Mouse (Mus musculus) forebrain, postnatal 0 days (tissue): ENCODE measurements around the gene Ccdc97. TPM values are rescaled to one million over a fixed set of nuclear protein-coding genes. Genes with fewer than 3 reads are reported as not detected.

Experiments used
- ATAC-seq: fragments of 200-750 bp; cut with Nextera tagmentation; 2 replicates; pipeline ENCODE4 v1.8.0; 2017; ENCODE audit warnings: mild to moderate bottlenecking, moderate library complexity
- DNase-seq: peaks from one replicate; pipeline ENCODE4 v3.0.0-alpha.2; 2015
- H3K27ac ChIP-seq: fragments of 300-500 bp; sonication (generic); 2 replicates; pipeline ENCODE4 v1.5.1; 2014; ENCODE audit warnings: low read depth, mild to moderate bottlenecking, antibody characterized with exemption, low read length, moderate library complexity, mixed read lengths
- H3K27me3 ChIP-seq: fragments of 300-500 bp; sonication (generic); 2 replicates; pipeline ENCODE4 v1.6.1; 2014; ENCODE audit warnings: mild to moderate bottlenecking, low read length, mixed read lengths; ENCODE audit not compliant: insufficient read depth
- H3K36me3 ChIP-seq: fragments of 300-500 bp; sonication (generic); 2 replicates; pipeline ENCODE4 v1.6.1; 2014; ENCODE audit warnings: mild to moderate bottlenecking, moderate library complexity; ENCODE audit not compliant: insufficient read depth
- H3K4me1 ChIP-seq: fragments of 300-500 bp; sonication (generic); 2 replicates; pipeline ENCODE4 v1.6.1; 2014; ENCODE audit warnings: antibody characterized with exemption; ENCODE audit not compliant: insufficient read depth
- H3K4me2 ChIP-seq: fragments of 300-500 bp; sonication (generic); 2 replicates; pipeline ENCODE4 v1.6.1; 2014; ENCODE audit warnings: low read depth, mild to moderate bottlenecking, moderate library complexity
- H3K4me3 ChIP-seq: fragments of 300-500 bp; sonication (generic); 2 replicates; pipeline ENCODE4 v1.5.1; 2014; ENCODE audit warnings: low read depth, low read length, mixed read lengths
- H3K9ac ChIP-seq: fragments of 300-500 bp; sonication (generic); 2 replicates; pipeline ENCODE4 v1.6.1; 2014; ENCODE audit warnings: mild to moderate bottlenecking
- H3K9me3 ChIP-seq: fragments of 300-500 bp; sonication (generic); 2 replicates; pipeline ENCODE4 v1.6.1; 2016; ENCODE audit warnings: low read length
- CTCF ChIP-seq: sonication (generic); IDR thresholded peaks from 2 replicates; pipeline ENCODE4 v1.5.1; 2016; ENCODE audit warnings: antibody characterized with exemption, control low read depth, low read depth
- WGBS: fragments of 180-500 bp; shearing (Covaris S2); extraction: QIAGEN DNeasy Blood & Tissue Kit; methylation state at CpG from one replicate; pipeline ENCODE4 v1.1.7; 2014; 5-methylcytosine and 5-hydroxymethylcytosine counted together
- polyA plus RNA-seq: library from polyadenylated mRNA; unstranded; fragments of >200 nt; fragmentation: Nextera tagmentation; extraction: Ambion mirVana; gene quantifications from 2 replicates; pipeline ENCODE4 v1.2.1, GENCODE M21; 2015
- total RNA-seq: library from RNA; depleted of rRNA; stranded (reverse); fragments of >200 nt; gene quantifications from 2 replicates; pipeline ENCODE4 v1.2.3, GENCODE M21; 2014

The Ccdc97 gene
- total and polyA plus RNA-seq, 2 experiments from 2014 or later = 31.7 to 37.6 TPM

DNA sequence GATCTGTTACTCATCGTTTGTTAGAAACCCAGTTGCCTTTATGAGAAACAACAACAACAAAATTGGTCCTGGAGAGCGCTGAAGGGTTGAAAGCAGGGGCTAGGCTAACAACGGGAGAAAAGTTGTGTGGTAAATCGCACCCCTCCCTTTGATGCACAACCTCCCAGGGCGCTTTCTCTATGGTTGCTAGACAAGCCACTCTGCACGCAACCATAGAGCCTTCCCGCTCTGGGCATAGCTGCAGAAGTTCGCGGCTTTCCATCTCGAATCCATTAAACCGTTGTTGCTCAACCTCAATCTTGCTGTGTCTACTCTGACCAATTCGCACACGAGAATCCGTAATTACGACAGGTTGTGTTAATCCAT is 36.6 kb upstream of the Ccdc97 start:
- Histone ChIP-seq H3K9me3 (no peaks in the 10 kb centered on the region), H3K27ac (peak overlapping the region; percentile 77), H3K27me3 (no peaks in the 10 kb centered on the region), H3K36me3 (peaks cover 15% of the 10 kb centered on the region), H3K4me2 (peak overlapping the region; percentile 65), H3K4me3 (peak overlapping the region; percentile 99), H3K4me1 (peaks cover 15% of the 10 kb centered on the region), H3K9ac (peak overlapping the region; percentile 45)
- DNase-seq (no peak), ATAC-seq (peak; percentile 66)
- no peak for TF ChIP-seq CTCF
- 0% methylated on average over 15 of the region's 15 CpGs for WGBS

DNA sequence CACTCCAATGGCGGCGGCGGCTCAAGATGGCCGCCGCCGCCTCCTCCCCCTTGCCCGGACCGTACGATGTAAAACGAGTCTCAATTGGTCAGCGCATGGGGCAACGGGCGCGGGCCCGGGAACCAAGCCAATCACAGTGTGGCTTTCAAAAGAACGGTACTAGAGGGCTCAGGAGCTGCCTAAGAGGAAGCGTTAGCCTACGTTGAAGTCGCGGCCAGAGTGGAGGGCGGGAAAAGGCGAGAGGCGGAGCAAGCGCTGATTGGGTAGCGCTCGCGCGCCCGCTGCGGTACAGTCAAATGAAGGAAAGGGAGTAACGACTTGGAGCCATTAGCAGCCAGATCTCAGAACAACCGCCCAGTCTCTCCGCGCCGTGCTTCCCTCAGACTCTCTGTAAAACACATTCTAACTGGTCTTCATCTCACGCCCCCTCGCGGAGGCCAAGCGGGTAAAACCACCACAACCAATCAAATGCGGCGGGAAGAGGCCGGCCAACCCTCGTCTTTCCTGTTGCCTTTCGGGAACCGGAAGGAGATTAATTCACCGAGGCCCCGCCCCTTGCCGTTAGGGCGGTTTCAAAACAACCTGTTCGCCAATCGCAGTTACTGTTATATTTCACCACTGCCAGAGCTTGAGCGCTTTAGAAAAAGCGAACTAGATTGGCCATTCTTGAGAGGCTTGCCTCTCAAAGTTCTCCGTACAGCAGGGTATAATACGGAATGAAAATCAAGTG is 36.0 kb upstream of the Ccdc97 start, which contains the start of gene Hnrnpul1:
TSS of gene Hnrnpul1 (minus strand) at position 20 of the 730 bp plus-strand sequence.
- Histone ChIP-seq H3K4me1 (peaks cover 15% of the 10 kb centered on the region), H3K4me3 (peak within 1 kb of the TSS; percentile 99), H3K36me3 (peaks cover 18% of the 10 kb centered on the region), H3K4me2 (peak within 1 kb of the TSS; percentile 90), H3K9me3 (no peaks in the 10 kb centered on the region), H3K27ac (peak within 1 kb of the TSS; percentile 99), H3K9ac (peak within 1 kb of the TSS; percentile 99), H3K27me3 (no peaks in the 10 kb centered on the region)
- DNase-seq = peak; percentile 100
- peak; percentile 67 for TF ChIP-seq CTCF
- ATAC-seq = peak; percentile 94
- 1% methylated on average over 54 of the region's 55 CpGs for WGBS

DNA sequence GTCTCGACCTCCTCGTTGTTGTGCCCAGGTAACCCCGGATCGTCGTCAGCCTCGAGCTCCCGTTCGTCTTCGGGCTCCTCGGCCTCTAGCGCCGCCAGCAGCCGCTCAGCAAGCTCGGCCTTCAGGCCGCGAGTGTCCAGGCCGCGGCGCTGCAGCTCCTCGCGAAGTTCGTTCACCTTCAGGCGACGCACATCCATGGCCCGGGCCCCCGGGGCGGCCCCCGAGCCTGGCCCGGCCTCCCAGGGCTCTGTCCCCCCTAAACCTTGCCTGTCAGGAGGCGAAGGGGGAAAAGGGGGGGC is 35.5 kb upstream of the Ccdc97 start:
- no peak for ATAC-seq
- Histone ChIP-seq H3K36me3 (peaks cover 23% of the 10 kb centered on the region), H3K27ac (peak overlapping the region; percentile 99), H3K9me3 (no peaks in the 10 kb centered on the region), H3K4me1 (peaks cover 15% of the 10 kb centered on the region), H3K4me3 (peak overlapping the region; percentile 99), H3K9ac (peak overlapping the region; percentile 99), H3K27me3 (no peaks in the 10 kb centered on the region), H3K4me2 (peak overlapping the region; percentile 90)
- peak; percentile 60 for TF ChIP-seq CTCF
- WGBS = under 1% methylated on average over 30 of the region's 30 CpGs
- no peak for DNase-seq

DNA sequence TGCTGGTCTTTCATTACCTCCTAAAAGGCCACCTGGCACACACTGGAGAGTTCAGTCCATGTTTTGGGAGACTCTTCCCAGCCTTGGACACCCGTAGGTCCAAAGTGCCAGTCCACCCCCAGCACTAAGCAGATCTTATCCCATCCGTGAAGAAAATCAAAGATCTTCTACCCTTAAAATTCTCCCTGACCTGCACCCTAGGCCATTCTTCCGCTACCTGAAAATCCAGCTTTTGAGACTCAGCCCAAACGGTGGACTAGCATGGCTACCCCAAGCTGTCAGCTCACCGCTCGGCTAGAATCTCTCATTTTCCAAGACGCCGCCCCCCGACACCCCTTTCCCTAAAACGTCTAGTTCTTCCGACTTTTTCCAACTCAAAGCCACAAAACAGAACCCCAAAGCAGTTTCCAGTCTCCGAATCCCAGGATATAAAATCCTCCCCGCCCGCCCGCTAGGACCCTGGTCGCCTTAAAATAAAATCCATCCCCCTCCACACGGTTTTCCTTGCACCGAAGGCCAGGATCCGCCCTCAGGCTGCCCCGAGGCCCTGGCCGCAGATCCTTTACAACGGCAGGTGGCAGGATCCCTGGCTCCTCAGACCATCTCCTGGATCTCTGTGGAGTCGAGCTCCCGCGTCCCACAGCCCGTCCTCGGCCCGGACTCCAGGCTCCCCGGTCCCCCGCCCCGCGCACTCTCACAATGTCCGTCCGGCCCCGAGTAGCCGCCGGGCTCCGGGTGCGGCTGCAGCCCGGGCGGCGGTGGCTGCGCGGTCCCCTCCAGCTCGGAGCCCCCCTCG is 35.0 kb upstream of the Ccdc97 start:
- Histone ChIP-seq H3K9me3 (no peaks in the 10 kb centered on the region), H3K4me2 (peak overlapping the region; percentile 90), H3K27me3 (no peaks in the 10 kb centered on the region), H3K27ac (peak overlapping the region; percentile 99), H3K4me3 (peak overlapping the region; percentile 99), H3K9ac (peak overlapping the region; percentile 99), H3K36me3 (peaks cover 28% of the 10 kb centered on the region), H3K4me1 (peaks cover 15% of the 10 kb centered on the region)
- TF ChIP-seq CTCF = no peak
- DNase-seq (no peak), ATAC-seq (no peak)
- WGBS = under 1% methylated on average over 46 of the region's 46 CpGs

DNA sequence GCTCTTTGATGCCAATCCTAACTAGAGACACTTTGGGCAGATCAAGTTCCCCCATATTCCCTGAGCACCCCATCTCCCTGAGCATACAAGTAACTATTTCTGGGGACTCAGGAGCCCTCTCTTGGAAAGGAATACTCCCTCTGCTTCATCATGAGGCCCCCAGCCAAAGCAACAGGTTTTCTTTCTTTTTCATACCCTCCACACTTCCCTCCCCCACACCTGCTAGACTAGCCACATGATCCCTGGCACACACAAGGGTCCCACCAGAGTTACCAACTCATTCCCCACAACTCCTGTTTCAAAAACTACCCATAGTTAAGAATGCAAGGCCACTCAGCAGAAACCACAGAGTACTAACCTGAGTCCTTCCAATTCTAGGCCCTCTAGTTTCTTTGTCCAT is 34.2 kb upstream of the Ccdc97 start:
- no peak for DNase-seq

DNA sequence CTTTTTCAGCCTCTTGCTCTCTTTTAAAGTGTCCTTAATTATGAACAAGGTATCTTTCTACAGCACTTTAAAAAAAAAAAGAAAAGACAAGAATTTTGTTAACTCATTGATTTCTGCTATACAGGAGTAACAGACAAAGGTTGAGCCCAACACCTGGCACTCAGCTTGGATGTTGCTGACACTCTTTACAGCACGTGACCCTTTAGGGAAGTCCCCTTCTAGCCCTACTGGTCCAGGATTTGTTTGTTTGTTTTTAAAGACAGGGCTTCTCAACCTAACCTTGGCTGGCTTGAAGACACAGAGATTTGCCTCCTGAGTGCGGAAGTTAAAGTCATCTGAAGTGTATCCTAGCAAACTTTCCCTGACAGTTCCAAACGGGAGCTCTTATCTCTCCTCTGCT is 28.0 kb upstream of the Ccdc97 start:
- H3K9ac ChIP-seq = no peak overlapping the region
- TF ChIP-seq CTCF = no peak
- no peaks in the 10 kb centered on the region for H3K4me1 ChIP-seq
- no peak overlapping the region for H3K4me3 ChIP-seq
- DNase-seq = no peak
- no peaks in the 10 kb centered on the region for H3K9me3 ChIP-seq
- no peak overlapping the region for H3K27ac ChIP-seq
- H3K27me3 ChIP-seq = no peaks in the 10 kb centered on the region
- peaks cover 95% of the 10 kb centered on the region for H3K36me3 ChIP-seq
- WGBS = 83% methylated on average over 3 of the region's 3 CpGs
- no peak for ATAC-seq
- no peak overlapping the region for H3K4me2 ChIP-seq

More for the DNA sequence above, 34.2 kb upstream of the Ccdc97 start:
- no peak for ATAC-seq
- H3K9me3 ChIP-seq = no peaks in the 10 kb centered on the region
- no peak for TF ChIP-seq CTCF
- H3K4me1 ChIP-seq = peaks cover 15% of the 10 kb centered on the region
- H3K4me3 ChIP-seq = peak overlapping the region; percentile 99
- H3K36me3 ChIP-seq = peaks cover 36% of the 10 kb centered on the region
- no peak overlapping the region for H3K27ac ChIP-seq
- H3K27me3 ChIP-seq = no peaks in the 10 kb centered on the region
- H3K9ac ChIP-seq = peak overlapping the region; percentile 99
- peak overlapping the region; percentile 90 for H3K4me2 ChIP-seq

DNA sequence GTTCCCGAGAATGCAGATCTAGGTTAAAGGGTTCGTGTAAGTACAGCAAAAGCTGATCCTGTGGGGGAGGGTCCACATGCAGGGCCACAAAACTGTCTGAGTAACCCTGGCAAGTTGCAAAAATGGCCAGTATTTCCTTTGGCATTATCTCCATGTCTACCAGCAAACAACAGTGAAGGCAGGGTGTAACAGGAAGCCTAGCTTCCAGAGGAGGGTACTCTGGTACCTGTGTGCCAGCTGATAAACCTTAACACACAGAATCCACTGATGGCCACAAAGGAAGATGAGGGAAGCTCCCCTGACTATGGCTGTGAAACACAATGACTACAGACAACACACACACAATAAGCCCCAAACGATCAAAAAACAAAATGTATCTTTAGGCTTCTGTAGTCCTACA is 19.4 kb upstream of the Ccdc97 start:
- no peak for TF ChIP-seq CTCF
- Histone ChIP-seq H3K4me1 (no peaks in the 10 kb centered on the region), H3K4me2 (no peak overlapping the region), H3K4me3 (no peak overlapping the region), H3K9ac (no peak overlapping the region), H3K27ac (no peak overlapping the region), H3K9me3 (no peaks in the 10 kb centered on the region), H3K27me3 (no peaks in the 10 kb centered on the region), H3K36me3 (peaks cover 90% of the 10 kb centered on the region)
- no peak for ATAC-seq
- 94% methylated on average over 3 of the region's 3 CpGs for WGBS
- no peak for DNase-seq
